Mouse (Mus musculus) embryonic facial prominence, embryonic 13.5 days (tissue): ENCODE measurements around the gene Fabp3. TPM values are rescaled to one million over a fixed set of nuclear protein-coding genes. Genes with fewer than 3 reads are reported as not detected.

ENCODE experiments used
- ATAC-seq: fragments of 200-750 bp; cut with Nextera tagmentation; 2 replicates; pipeline ENCODE4 v1.8.0; 2017; ENCODE audit warnings: low read depth; ENCODE audit not compliant: insufficient number of reproducible peaks, insufficient read depth, low FRiP score, low TSS enrichment
- H3K27ac ChIP-seq: fragments of 300-500 bp; sonication (generic); 2 replicates; pipeline ENCODE4 v1.5.1; 2015; ENCODE audit warnings: moderate library complexity, mild to moderate bottlenecking, inconsistent platforms
- H3K27me3 ChIP-seq: fragments of 300-500 bp; sonication (generic); 2 replicates; pipeline ENCODE4 v1.6.1; 2015; ENCODE audit warnings: mild to moderate bottlenecking, inconsistent platforms
- H3K36me3 ChIP-seq: fragments of 300-500 bp; sonication (generic); 2 replicates; pipeline ENCODE4 v1.6.1; 2015; ENCODE audit warnings: mild to moderate bottlenecking, inconsistent platforms
- H3K4me1 ChIP-seq: fragments of 300-500 bp; sonication (generic); 2 replicates; pipeline ENCODE4 v1.6.1; 2015; ENCODE audit warnings: inconsistent platforms
- H3K4me2 ChIP-seq: fragments of 300-500 bp; sonication (generic); 2 replicates; pipeline ENCODE4 v1.6.1; 2015; ENCODE audit warnings: moderate library complexity, mild to moderate bottlenecking, inconsistent platforms
- H3K4me3 ChIP-seq: fragments of 300-500 bp; sonication (generic); 2 replicates; pipeline ENCODE4 v1.5.1; 2015; ENCODE audit warnings: mild to moderate bottlenecking, inconsistent platforms
- H3K9ac ChIP-seq: fragments of 300-500 bp; sonication (generic); 2 replicates; pipeline ENCODE4 v1.6.1; 2015; ENCODE audit warnings: mild to moderate bottlenecking, inconsistent platforms
- H3K9me3 ChIP-seq: fragments of 300-500 bp; sonication (generic); 2 replicates; pipeline ENCODE4 v1.6.1; 2016; ENCODE audit warnings: inconsistent platforms
- WGBS: fragments of 180-500 bp; shearing (Covaris S2); methylation state at CpG from one replicate; pipeline ENCODE4 v1.1.7; 2015; ENCODE audit warnings: mixed read lengths; 5-methylcytosine and 5-hydroxymethylcytosine counted together
- polyA plus RNA-seq: library from polyadenylated mRNA; unstranded; fragments of >200 nt; fragmentation: Nextera tagmentation; extraction: Ambion mirVana; gene quantifications from 2 replicates; pipeline ENCODE4 v1.2.1, GENCODE M21; 2015

Gene Fabp3
- polyA plus RNA-seq, 1 experiment from 2014 or later = 12.9 TPM

DNA sequence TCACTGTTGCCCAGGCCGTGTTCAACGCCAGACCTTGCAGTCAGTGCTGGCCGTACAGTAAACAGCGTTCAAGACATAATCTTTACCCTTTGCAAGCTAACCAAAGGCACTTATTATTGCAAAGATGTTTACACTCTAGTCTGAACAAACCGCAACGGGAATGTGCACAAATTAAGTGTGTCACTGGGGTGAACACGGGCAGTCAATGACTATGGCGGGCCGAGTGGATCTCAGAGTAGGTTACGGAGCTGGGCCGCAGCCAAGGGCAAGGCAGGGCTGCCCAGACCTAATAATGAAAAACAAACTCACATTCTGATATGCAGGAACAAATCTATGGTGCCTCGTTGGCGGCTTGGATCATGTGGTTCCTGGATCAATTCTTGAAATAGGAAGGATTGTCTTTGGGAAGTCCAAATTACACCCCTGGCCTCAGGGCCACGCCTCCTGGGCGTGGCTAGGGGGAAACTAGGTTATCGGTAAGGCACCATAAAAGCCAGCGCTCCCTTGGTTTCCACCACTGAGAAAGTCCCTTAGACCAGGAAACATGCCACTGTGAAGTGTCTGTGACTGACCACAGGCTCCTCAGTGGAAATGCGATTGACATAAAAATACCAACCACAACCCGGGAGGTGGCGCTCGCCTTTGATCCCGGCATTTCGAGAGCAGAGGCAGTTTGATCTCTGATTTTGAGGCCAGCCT lies 13.2 kb upstream of the Fabp3 start:
- no peaks in the 10 kb centered on the region for H3K9me3 ChIP-seq
- peak overlapping the region; percentile 7 for H3K4me2 ChIP-seq
- ATAC-seq = no peak
- WGBS = 49% methylated on average over 23 of the region's 23 CpGs
- H3K27ac ChIP-seq = no peak overlapping the region
- no peaks in the 10 kb centered on the region for H3K36me3 ChIP-seq
- no peak overlapping the region for H3K9ac ChIP-seq
- no peaks in the 10 kb centered on the region for H3K27me3 ChIP-seq
- no peak overlapping the region for H3K4me3 ChIP-seq
- peaks cover 7% of the 10 kb centered on the region for H3K4me1 ChIP-seq

GRCm38 (mm10) chr4:130296243-130296965 lies 12.0 kb upstream of the Fabp3 start:
- H3K9me3 ChIP-seq = no peaks in the 10 kb centered on the region
- no peak overlapping the region for H3K9ac ChIP-seq
- no peaks in the 10 kb centered on the region for H3K27me3 ChIP-seq
- H3K4me1 ChIP-seq = peaks cover 7% of the 10 kb centered on the region
- H3K4me2 ChIP-seq = no peak overlapping the region
- WGBS = 82% methylated on average over 13 of the region's 13 CpGs
- H3K27ac ChIP-seq = no peak overlapping the region
- no peak for ATAC-seq
- no peaks in the 10 kb centered on the region for H3K36me3 ChIP-seq
- no peak overlapping the region for H3K4me3 ChIP-seq

GRCm38 (mm10) chr4:130297123-130297529 lies 11.3 kb upstream of the Fabp3 start:
- Histone ChIP-seq H3K36me3 (no peaks in the 10 kb centered on the region), H3K4me3 (no peak overlapping the region), H3K4me1 (peaks cover 7% of the 10 kb centered on the region), H3K27ac (no peak overlapping the region), H3K27me3 (no peaks in the 10 kb centered on the region), H3K9ac (no peak overlapping the region), H3K4me2 (no peak overlapping the region), H3K9me3 (no peaks in the 10 kb centered on the region)
- 23% methylated on average over 13 of the region's 13 CpGs for WGBS
- no peak for ATAC-seq

DNA sequence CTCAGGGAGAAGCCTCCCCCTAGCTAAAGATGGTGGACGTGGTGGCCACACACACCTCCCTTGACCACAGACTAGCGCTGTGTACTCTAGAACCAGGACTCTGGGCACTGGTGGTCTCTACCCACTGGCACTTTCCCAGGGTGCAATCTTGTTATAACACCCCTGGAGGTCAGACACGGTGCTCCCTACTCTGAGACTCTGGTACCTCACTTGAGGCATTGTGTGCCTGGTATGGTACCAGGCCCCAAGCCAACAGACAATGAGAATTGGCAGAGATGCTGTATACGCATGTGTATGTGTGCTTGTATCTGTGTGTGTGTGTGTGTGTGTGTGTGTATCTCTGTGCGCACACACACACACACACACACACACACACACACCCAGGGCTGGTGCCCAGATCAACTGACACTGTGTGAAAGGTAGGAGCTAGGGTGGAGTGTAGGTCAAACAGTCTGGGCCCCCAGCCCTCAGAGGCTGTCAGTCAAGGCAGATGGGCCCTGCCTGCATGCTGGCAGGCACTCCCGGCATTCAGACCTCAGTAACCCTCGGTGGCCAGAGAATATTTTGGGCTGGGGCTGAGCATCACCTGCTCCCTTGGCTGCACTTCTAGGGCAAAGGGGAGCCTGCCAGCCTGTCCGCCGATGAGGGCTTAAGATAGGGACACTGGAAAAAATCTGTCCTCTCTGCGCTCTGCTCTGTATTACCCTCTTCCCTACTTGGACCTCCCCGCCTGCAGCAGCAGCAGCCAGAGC lies 9.3 kb upstream of the Fabp3 start:
- no peak overlapping the region for H3K4me3 ChIP-seq
- peaks cover 3% of the 10 kb centered on the region; the same call in 1 of the 2 replicates for H3K27me3 ChIP-seq
- no peaks in the 10 kb centered on the region for H3K9me3 ChIP-seq
- no peak overlapping the region for H3K4me2 ChIP-seq
- no peak for ATAC-seq
- no peaks in the 10 kb centered on the region for H3K36me3 ChIP-seq
- H3K27ac ChIP-seq = no peak overlapping the region
- no peak overlapping the region for H3K9ac ChIP-seq
- 76% methylated on average over 11 of the region's 11 CpGs for WGBS
- peaks cover 7% of the 10 kb centered on the region for H3K4me1 ChIP-seq

- no peak for ATAC-seq
- no peaks in the 10 kb centered on the region for H3K9me3 ChIP-seq
- 72% methylated on average over 8 of the region's 8 CpGs for WGBS
- no peak overlapping the region for H3K4me2 ChIP-seq
- peaks cover 7% of the 10 kb centered on the region for H3K4me1 ChIP-seq
- H3K9ac ChIP-seq = 0 out of 2 replicates have a peak overlapping the region, but pooled peaks have one; percentile 22
- H3K36me3 ChIP-seq = no peaks in the 10 kb centered on the region
- H3K27ac ChIP-seq = no peak overlapping the region
- no peak overlapping the region for H3K4me3 ChIP-seq
- H3K27me3 ChIP-seq = peaks cover 3% of the 10 kb centered on the region; the same call in 1 of the 2 replicates
Measured at GRCm38 (mm10) chr4:130299629-130300018, 8.8 kb upstream of the Fabp3 start.

DNA sequence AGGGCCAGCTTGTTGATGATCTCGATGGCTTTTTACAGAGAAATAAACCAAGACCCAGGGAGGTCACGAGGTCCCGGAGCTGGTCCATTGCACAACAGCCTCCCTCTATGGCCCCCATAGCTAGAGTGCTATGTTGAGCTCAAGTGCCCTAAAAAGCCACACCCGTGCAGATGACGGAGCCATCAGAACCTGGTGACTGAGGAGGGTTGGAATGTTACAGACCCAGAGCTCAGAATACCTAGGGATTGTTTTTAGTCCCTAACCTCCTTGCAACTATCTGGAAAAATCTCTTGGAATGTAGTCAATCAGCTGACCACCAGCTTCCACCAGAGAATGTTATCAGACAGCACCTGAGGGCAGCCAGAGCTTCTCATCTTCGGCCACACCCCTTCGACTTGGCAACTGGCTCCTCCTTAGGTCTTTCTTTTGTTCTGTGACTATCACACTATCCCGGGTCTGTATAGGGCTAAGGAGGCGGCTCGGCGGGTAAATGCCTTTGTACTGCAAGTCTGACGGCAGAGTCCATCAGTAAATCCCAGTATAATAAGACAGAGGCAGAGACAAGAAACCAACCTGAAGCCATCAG lies 6.0 kb upstream of the Fabp3 start:
- peaks cover 19% of the 10 kb centered on the region for H3K27me3 ChIP-seq
- ATAC-seq = no peak
- H3K27ac ChIP-seq = no peak overlapping the region
- no peaks in the 10 kb centered on the region for H3K9me3 ChIP-seq
- H3K36me3 ChIP-seq = no peaks in the 10 kb centered on the region
- WGBS = 52% methylated on average over 12 of the region's 12 CpGs
- no peak overlapping the region for H3K4me2 ChIP-seq
- H3K9ac ChIP-seq = no peak overlapping the region
- peaks cover 1% of the 10 kb centered on the region for H3K4me1 ChIP-seq
- no peak overlapping the region for H3K4me3 ChIP-seq

- 18% methylated on average over 3 of the region's 3 CpGs for WGBS
- Histone ChIP-seq H3K4me1 (peaks cover 11% of the 10 kb centered on the region), H3K36me3 (no peaks in the 10 kb centered on the region), H3K9me3 (no peaks in the 10 kb centered on the region), H3K4me2 (no peak overlapping the region), H3K27ac (no peak overlapping the region), H3K9ac (no peak overlapping the region), H3K27me3 (peaks cover 43% of the 10 kb centered on the region), H3K4me3 (no peak overlapping the region)
- no peak for ATAC-seq
Measured at GRCm38 (mm10) chr4:130304746-130305145, 3.6 kb upstream of the Fabp3 start.

GRCm38 (mm10) chr4:130306796-130307630 lies 1.4 kb upstream of the Fabp3 start:
- 74% methylated on average over 10 of the region's 10 CpGs for WGBS
- peak overlapping the region; percentile 90 for H3K4me2 ChIP-seq
- no peak for ATAC-seq
- H3K9ac ChIP-seq = no peak overlapping the region
- H3K27ac ChIP-seq = no peak overlapping the region
- H3K36me3 ChIP-seq = no peaks in the 10 kb centered on the region
- H3K4me3 ChIP-seq = no peak overlapping the region
- peaks cover 59% of the 10 kb centered on the region for H3K27me3 ChIP-seq
- peaks cover 11% of the 10 kb centered on the region for H3K4me1 ChIP-seq
- no peaks in the 10 kb centered on the region for H3K9me3 ChIP-seq

DNA sequence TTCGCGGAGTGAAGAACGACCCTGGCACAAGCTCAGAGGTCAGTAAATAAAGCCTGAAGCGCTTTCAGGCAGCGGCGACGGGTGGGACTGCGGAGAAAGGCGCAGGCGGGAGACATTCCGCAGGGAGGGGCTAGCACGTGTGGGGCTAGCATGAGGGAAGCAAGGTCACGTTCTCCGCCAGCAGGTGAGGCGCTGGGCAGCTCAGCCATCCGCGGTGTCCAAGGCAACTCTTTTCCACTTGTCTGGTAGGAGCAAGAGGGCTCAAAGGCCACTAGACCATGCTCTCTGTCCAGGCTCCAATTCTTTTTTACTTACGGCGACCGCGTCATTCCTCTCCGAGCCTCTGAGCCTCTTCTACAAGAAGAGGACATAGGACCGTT lies 554 bp upstream of the Fabp3 start:
- Histone ChIP-seq H3K27me3 (peaks cover 59% of the 10 kb centered on the region), H3K9ac (peak overlapping the region; percentile 69), H3K4me3 (peak overlapping the region; percentile 51), H3K9me3 (no peaks in the 10 kb centered on the region), H3K4me1 (peaks cover 11% of the 10 kb centered on the region), H3K36me3 (peaks cover 4% of the 10 kb centered on the region; the same call in 1 of the 2 replicates), H3K27ac (no peak overlapping the region), H3K4me2 (peak overlapping the region; percentile 90)
- ATAC-seq = no peak
- under 1% methylated on average over 23 of the region's 23 CpGs for WGBS

- Histone ChIP-seq H3K4me2 (peak overlapping the region; percentile 90), H3K4me1 (peaks cover 11% of the 10 kb centered on the region), H3K9me3 (no peaks in the 10 kb centered on the region), H3K4me3 (peak overlapping the region; percentile 51), H3K27ac (no peak overlapping the region), H3K36me3 (peaks cover 18% of the 10 kb centered on the region), H3K9ac (peak overlapping the region; percentile 69), H3K27me3 (peaks cover 56% of the 10 kb centered on the region)
- ATAC-seq = no peak
- 60% methylated on average over 8 of the region's 8 CpGs for WGBS
Measured at GRCm38 (mm10) chr4:130309254-130309653, 859 bp downstream of the Fabp3 start.

DNA sequence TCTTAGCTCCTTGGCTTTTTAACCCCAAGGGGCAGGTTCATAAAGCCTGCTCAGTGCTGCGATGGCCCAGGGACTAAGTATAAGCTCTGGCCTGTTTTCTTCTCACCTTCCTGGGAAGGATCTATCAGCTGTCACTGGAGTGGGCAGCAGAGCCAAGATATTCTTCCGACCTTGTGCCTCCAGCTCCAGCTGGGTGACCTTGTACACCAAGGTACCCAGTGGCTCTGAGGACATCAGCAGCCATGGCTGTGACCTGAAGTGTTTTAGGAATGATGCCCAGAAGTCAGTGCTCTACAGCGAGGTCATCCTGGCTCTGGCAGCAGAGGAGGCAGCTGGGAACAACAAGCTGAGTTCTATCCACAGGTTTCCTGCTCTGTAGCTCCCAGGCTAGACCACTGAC lies 4.1 kb downstream of the Fabp3 start:
- Histone ChIP-seq H3K27me3 (peaks cover 38% of the 10 kb centered on the region), H3K9ac (no peak overlapping the region), H3K4me2 (no peak overlapping the region), H3K9me3 (no peaks in the 10 kb centered on the region), H3K27ac (no peak overlapping the region), H3K4me1 (peaks cover 9% of the 10 kb centered on the region), H3K4me3 (no peak overlapping the region), H3K36me3 (peaks cover 46% of the 10 kb centered on the region)
- no peak for ATAC-seq
- WGBS = 89% methylated on average over 3 of the region's 3 CpGs
